Mouse (Mus musculus): Measurements from ENCODE around the gene Slc1a7. TPM values are rescaled to one million over a fixed set of nuclear protein-coding genes. Genes with fewer than 3 reads are reported as not detected.

Slc1a7 gene
- total and polyA plus RNA-seq, 2 experiments, result 0.04 to 0.09 TPM

- H3K27ac ChIP-seq (replicated peaks; ENCODE audit: insufficient read depth, low read depth, low read length), result peak overlapping the region; percentile 88
- peak; percentile 89 for DNase-seq (ENCODE audit: extremely low read depth, low read depth, low spot score)
- no peaks in the 10 kb centered on the region for H3K27me3 ChIP-seq (ENCODE audit: control insufficient read depth, insufficient read depth, low read length)
- peak overlapping the region; percentile 42; the same call in 1 of the 2 replicates for H3K9ac ChIP-seq (ENCODE audit: low read depth, low read length)
- no peak overlapping the region for H3K4me3 ChIP-seq (ENCODE audit: insufficient read depth, low read depth, low read length)
- WGBS, result 16% methylated on average over 5 of the region's 5 CpGs
- H3K36me3 ChIP-seq (ENCODE audit: control insufficient read depth, insufficient read depth, low read length), result no peaks in the 10 kb centered on the region
- TF ChIP-seq POLR2A (IDR thresholded peaks at IDR 0.05; ENCODE audit: extremely low read depth, insufficient read depth, low read length), result no peak
- TF ChIP-seq CTCF (IDR thresholded peaks at IDR 0.05; ENCODE audit: low read depth, low read length), result no peak
- H3K79me2 ChIP-seq (ENCODE audit: control insufficient read depth, insufficient read depth, low read length), result no peaks in the 10 kb centered on the region
- peaks cover 13% of the 10 kb centered on the region for H3K4me1 ChIP-seq (ENCODE audit: control insufficient read depth, insufficient read depth, low read length)
These were observed 56.5 kb downstream of the Slc1a7 start for GRCm38 (mm10) chr4:108024641-108025040.

GRCm38 (mm10) chr4:108025269-108025668, 57.1 kb downstream of the Slc1a7 start:
- Histone ChIP-seq H3K4me1 (ENCODE audit: control insufficient read depth, insufficient read depth, low read length) (peaks cover 13% of the 10 kb centered on the region), H3K79me2 (ENCODE audit: control insufficient read depth, insufficient read depth, low read length) (no peaks in the 10 kb centered on the region), H3K36me3 (ENCODE audit: control insufficient read depth, insufficient read depth, low read length) (no peaks in the 10 kb centered on the region), H3K27me3 (ENCODE audit: control insufficient read depth, insufficient read depth, low read length) (no peaks in the 10 kb centered on the region), H3K4me3 (ENCODE audit: insufficient read depth, low read depth, low read length) (peak overlapping the region; percentile 29; the same call in 1 of the 2 replicates), H3K27ac (replicated peaks; ENCODE audit: insufficient read depth, low read depth, low read length) (0 out of 2 replicates have a peak overlapping the region, but pooled peaks have one; percentile 7), H3K9ac (ENCODE audit: low read depth, low read length) (peak overlapping the region; percentile 20; the same call in 1 of the 2 replicates)
- no peak for TF ChIP-seq POLR2A (IDR thresholded peaks at IDR 0.05; ENCODE audit: extremely low read depth, insufficient read depth, low read length)
- DNase-seq (ENCODE audit: extremely low read depth, low read depth, low spot score), result peak; percentile 57
- 9% methylated on average over 10 of the region's 10 CpGs for WGBS

- Histone ChIP-seq H3K36me3 (ENCODE audit: control insufficient read depth, insufficient read depth, low read length) (no peaks in the 10 kb centered on the region), H3K27ac (replicated peaks; ENCODE audit: insufficient read depth, low read depth, low read length) (no peak overlapping the region), H3K27me3 (ENCODE audit: control insufficient read depth, insufficient read depth, low read length) (no peaks in the 10 kb centered on the region), H3K4me3 (ENCODE audit: insufficient read depth, low read depth, low read length) (no peak overlapping the region), H3K4me1 (ENCODE audit: control insufficient read depth, insufficient read depth, low read length) (peaks cover 13% of the 10 kb centered on the region), H3K79me2 (ENCODE audit: control insufficient read depth, insufficient read depth, low read length) (no peaks in the 10 kb centered on the region), H3K9ac (ENCODE audit: low read depth, low read length) (no peak overlapping the region)
- 36% methylated on average over 3 of the region's 3 CpGs for WGBS
- DNase-seq (ENCODE audit: extremely low read depth, low read depth, low spot score), result no peak
- no peak for TF ChIP-seq CTCF (IDR thresholded peaks at IDR 0.05; ENCODE audit: low read depth, low read length)
- no peak for TF ChIP-seq POLR2A (IDR thresholded peaks at IDR 0.05; ENCODE audit: extremely low read depth, insufficient read depth, low read length)
These were observed 58.1 kb downstream of the Slc1a7 start for GRCm38 (mm10) chr4:108026193-108026592.

- DNase-seq (ENCODE audit: extremely low read depth, low read depth, low spot score), result no peak
- WGBS, result 19% methylated on average over 22 of the region's 22 CpGs
- H3K9ac ChIP-seq (ENCODE audit: low read depth, low read length), result peak overlapping the region; percentile 34
- H3K4me1 ChIP-seq (ENCODE audit: control insufficient read depth, insufficient read depth, low read length), result peaks cover 3% of the 10 kb centered on the region; the same call in 1 of the 2 replicates
- H3K79me2 ChIP-seq (ENCODE audit: control insufficient read depth, insufficient read depth, low read length), result no peaks in the 10 kb centered on the region
- peaks cover 2% of the 10 kb centered on the region; the same call in 1 of the 2 replicates for H3K27me3 ChIP-seq (ENCODE audit: control insufficient read depth, insufficient read depth, low read length)
- TF ChIP-seq CTCF (IDR thresholded peaks at IDR 0.05; ENCODE audit: low read depth, low read length) (no peak), POLR2A (IDR thresholded peaks at IDR 0.05; ENCODE audit: extremely low read depth, insufficient read depth, low read length) (no peak)
- H3K36me3 ChIP-seq (ENCODE audit: control insufficient read depth, insufficient read depth, low read length), result no peaks in the 10 kb centered on the region
- no peak overlapping the region for H3K27ac ChIP-seq (replicated peaks; ENCODE audit: insufficient read depth, low read depth, low read length)
- H3K4me3 ChIP-seq (ENCODE audit: insufficient read depth, low read depth, low read length), result peak overlapping the region; percentile 19; the same call in 1 of the 2 replicates
These were observed 62.9 kb downstream of the Slc1a7 start for GRCm38 (mm10) chr4:108030888-108031501.

- Histone ChIP-seq H3K79me2 (ENCODE audit: control insufficient read depth, insufficient read depth, low read length) (no peaks in the 10 kb centered on the region), H3K27me3 (ENCODE audit: control insufficient read depth, insufficient read depth, low read length) (peaks cover 2% of the 10 kb centered on the region; the same call in 1 of the 2 replicates), H3K4me3 (ENCODE audit: insufficient read depth, low read depth, low read length) (peak overlapping the region; percentile 19; the same call in 1 of the 2 replicates), H3K27ac (replicated peaks; ENCODE audit: insufficient read depth, low read depth, low read length) (no peak overlapping the region), H3K9ac (ENCODE audit: low read depth, low read length) (peak overlapping the region; percentile 24), H3K36me3 (ENCODE audit: control insufficient read depth, insufficient read depth, low read length) (no peaks in the 10 kb centered on the region), H3K4me1 (ENCODE audit: control insufficient read depth, insufficient read depth, low read length) (peaks cover 3% of the 10 kb centered on the region; the same call in 1 of the 2 replicates)
- no peak for DNase-seq (ENCODE audit: extremely low read depth, low read depth, low spot score)
- WGBS, result 2% methylated on average over 86 of the region's 86 CpGs
- TF ChIP-seq CTCF (IDR thresholded peaks at IDR 0.05; ENCODE audit: low read depth, low read length) (no peak), POLR2A (IDR thresholded peaks at IDR 0.05; ENCODE audit: extremely low read depth, insufficient read depth, low read length) (no peak)
These were observed 63.6 kb downstream of the Slc1a7 start for GRCm38 (mm10) chr4:108031502-108032351.

Measured in liver, adult 2 months (tissue).